Mouse (Mus musculus) ES-E14 (cell line): ENCODE measurements at regions not wholly inside any gene's neighbourhood (a gene's known extent, or its start where the extent isn't known, plus 50 kb on each side); places are given as distances from the start of the nearest gene placed in this dataset.

Experiments used
- DNase-seq: peaks from one replicate; pipeline ENCODE4 v3.0.0-alpha.2; 2013; ENCODE audit warnings: low read depth, low spot score
- H3K27ac ChIP-seq: 2 replicates; pipeline ENCODE4 v1.5.1; 2012; ENCODE audit warnings: low read depth, mild to moderate bottlenecking, low read length, moderate library complexity, mixed read lengths; ENCODE audit not compliant: poor library complexity, insufficient read depth, severe bottlenecking
- H3K36me3 ChIP-seq: 2 replicates; pipeline ENCODE4 v1.6.1; 2012; ENCODE audit warnings: mild to moderate bottlenecking, low read length, moderate library complexity, mixed read lengths; ENCODE audit not compliant: control insufficient read depth, poor library complexity, insufficient read depth, severe bottlenecking
- H3K4me1 ChIP-seq, 2 experiments: fragments of 150-350 bp in 1 of 2; sonication (generic) in 1 of 2; 2 replicates each; pipeline ENCODE4 v1.6.1; 2012; ENCODE audit warnings: low read length in 2 of 2, mild to moderate bottlenecking in 1 of 2, mixed read lengths in 1 of 2; ENCODE audit not compliant: control insufficient read depth in 2 of 2, insufficient read depth in 2 of 2, poor library complexity in 1 of 2
- H3K4me3 ChIP-seq, 2 experiments: fragments of 150-350 bp in 1 of 2; sonication (generic) in 1 of 2; 2 replicates each; pipeline ENCODE4 v1.5.1; 2012; ENCODE audit warnings: low read length in 2 of 2, low read depth in 1 of 2, mild to moderate bottlenecking in 1 of 2, mixed read lengths in 1 of 2; ENCODE audit not compliant: insufficient read depth in 1 of 2, poor library complexity in 1 of 2, severe bottlenecking in 1 of 2
- H3K9ac ChIP-seq: 2 replicates; pipeline ENCODE4 v1.6.1; 2012; ENCODE audit warnings: low read depth, mild to moderate bottlenecking, low read length, mixed read lengths; ENCODE audit not compliant: poor library complexity, insufficient read depth, severe bottlenecking
- H3K9me3 ChIP-seq: fragments of 150-350 bp; sonication (generic); 2 replicates; pipeline ENCODE4 v1.6.1; 2012; ENCODE audit warnings: low read depth, mild to moderate bottlenecking, low read length; ENCODE audit not compliant: control insufficient read depth, insufficient read depth
- CHD2 ChIP-seq: IDR thresholded peaks from 2 replicates; pipeline ENCODE4 v1.6.1; 2014; ENCODE audit warnings: mild to moderate bottlenecking, low read depth, low read length, inconsistent platforms
- HCFC1 ChIP-seq: IDR thresholded peaks from 2 replicates; pipeline ENCODE4 v1.6.1; 2012; ENCODE audit warnings: low read length, inconsistent platforms, borderline replicate concordance; ENCODE audit not compliant: insufficient read depth
- MAFK ChIP-seq: IDR thresholded peaks from 2 replicates; pipeline ENCODE4 v1.6.1; 2014; ENCODE audit warnings: mild to moderate bottlenecking, low read depth, low read length, inconsistent platforms; ENCODE audit not compliant: insufficient read depth
- ZC3H11A ChIP-seq: IDR thresholded peaks from 2 replicates; pipeline ENCODE4 v1.6.1; 2012; ENCODE audit warnings: low read depth, mild to moderate bottlenecking, inconsistent platforms, low read length, borderline replicate concordance
- ZNF384 ChIP-seq: IDR thresholded peaks from 2 replicates; pipeline ENCODE4 v1.6.1; 2012; ENCODE audit warnings: low read depth, low read length, inconsistent platforms
- in situ Hi-C, 2 experiments: fragments of 600-800 bp; cut with MboI; formaldehyde crosslinking; loops; one replicate each; pipeline ENCODE4 v1.15.1; 2025; ENCODE audit warnings: low sequenced_read_pairs in 2 of 2, inconsistent platforms in 1 of 2; ENCODE audit not compliant: unreplicated experiment in 2 of 2

DNA sequence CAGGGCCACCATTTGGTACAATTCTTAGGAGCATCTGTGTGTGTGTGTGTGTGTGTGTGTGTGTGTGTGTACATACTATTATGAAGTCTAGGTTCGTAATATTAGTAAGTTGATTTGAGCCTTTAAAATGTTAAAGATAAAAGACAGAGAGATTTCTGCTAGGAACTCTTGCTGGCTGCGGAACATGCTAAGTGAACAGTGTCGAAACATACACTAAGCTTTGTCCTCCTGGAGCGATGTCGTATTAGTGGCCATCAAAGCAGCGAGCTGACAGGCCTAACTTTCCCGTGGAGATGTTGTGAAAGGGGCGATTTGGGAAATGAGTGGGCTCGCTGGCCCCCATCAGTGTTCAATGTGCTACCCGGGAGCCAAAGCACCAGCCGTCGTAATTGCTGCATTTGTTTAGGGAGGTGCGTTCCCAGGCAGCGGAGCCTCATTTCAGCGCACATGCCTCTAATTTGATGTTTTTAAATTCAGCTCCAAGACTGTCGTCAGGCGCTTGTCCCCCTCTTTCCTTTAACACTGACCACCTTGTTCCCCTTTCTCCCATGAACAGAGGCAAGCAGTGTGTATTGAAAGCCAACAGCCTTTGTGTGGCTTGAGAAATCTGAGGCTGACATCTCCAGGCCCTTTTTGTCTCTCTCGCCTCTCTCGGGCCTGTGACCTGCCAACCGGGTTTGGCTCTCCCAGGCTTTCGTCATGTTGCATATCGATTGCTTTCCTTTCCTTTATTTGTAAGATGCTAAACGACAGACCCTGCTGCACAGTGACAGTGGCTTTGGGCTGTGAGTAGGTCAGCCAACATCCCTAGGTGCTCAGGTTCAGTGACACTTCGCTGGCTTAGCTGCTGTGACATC lies 426.3 kb downstream of the Sorl1 start:
- H3K36me3 ChIP-seq: no peaks in the 10 kb centered on the region
- in situ Hi-C loops: no loop called here
- no peak overlapping the region for H3K27ac ChIP-seq
- H3K9me3 ChIP-seq: no peaks in the 10 kb centered on the region
- no peak for TF ChIP-seq MAFK
- TF ChIP-seq ZNF384: no peak
- no peak overlapping the region for H3K9ac ChIP-seq
- H3K4me1 ChIP-seq: no peaks in the 10 kb centered on the region
- no peak for DNase-seq
- H3K4me3 ChIP-seq: no peak overlapping the region

- Histone ChIP-seq H3K4me1 (no peaks in the 10 kb centered on the region), H3K9ac (no peak overlapping the region), H3K27ac (no peak overlapping the region), H3K36me3 (no peaks in the 10 kb centered on the region), H3K9me3 (no peaks in the 10 kb centered on the region), H3K4me3 (no peak overlapping the region)
- no peak for DNase-seq
- TF ChIP-seq MAFK: no peak
- no peak for TF ChIP-seq HCFC1
- no peak for TF ChIP-seq CHD2
- TF ChIP-seq ZC3H11A: no peak
- no peak for TF ChIP-seq ZNF384
- in situ Hi-C loops: no loop called here
These were observed 426.9 kb downstream of the Sorl1 start for GRCm38 (mm10) chr9:41697160-41697559.

DNA sequence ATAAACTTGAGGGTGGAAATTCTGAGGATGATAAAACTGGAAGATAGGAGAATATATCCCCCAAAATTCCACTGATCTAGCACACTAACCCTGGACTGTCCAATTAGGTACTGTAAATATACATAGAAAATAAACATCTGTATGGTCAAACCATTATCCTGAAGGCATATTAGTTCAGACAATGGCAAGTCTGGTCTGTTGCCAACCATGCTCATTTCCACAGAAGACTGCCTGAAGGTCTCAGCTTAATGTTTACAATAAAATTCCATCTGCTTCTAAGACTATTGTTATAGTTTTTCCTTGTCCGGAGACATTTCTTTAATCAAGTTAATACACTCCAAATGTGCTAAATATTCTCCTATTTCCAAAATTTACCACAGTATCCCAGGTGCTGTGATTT lies 441.2 kb downstream of the Sorl1 start:
- Histone ChIP-seq H3K9me3 (no peaks in the 10 kb centered on the region), H3K4me3 (no peak overlapping the region), H3K4me1 (no peaks in the 10 kb centered on the region), H3K9ac (no peak overlapping the region), H3K27ac (no peak overlapping the region), H3K36me3 (no peaks in the 10 kb centered on the region)
- no peak for DNase-seq
- TF ChIP-seq ZNF384: no peak
- no peak for TF ChIP-seq CHD2
- no peak for TF ChIP-seq MAFK
- TF ChIP-seq ZC3H11A: no peak
- no peak for TF ChIP-seq HCFC1
- in situ Hi-C loops: no loop called here

DNA sequence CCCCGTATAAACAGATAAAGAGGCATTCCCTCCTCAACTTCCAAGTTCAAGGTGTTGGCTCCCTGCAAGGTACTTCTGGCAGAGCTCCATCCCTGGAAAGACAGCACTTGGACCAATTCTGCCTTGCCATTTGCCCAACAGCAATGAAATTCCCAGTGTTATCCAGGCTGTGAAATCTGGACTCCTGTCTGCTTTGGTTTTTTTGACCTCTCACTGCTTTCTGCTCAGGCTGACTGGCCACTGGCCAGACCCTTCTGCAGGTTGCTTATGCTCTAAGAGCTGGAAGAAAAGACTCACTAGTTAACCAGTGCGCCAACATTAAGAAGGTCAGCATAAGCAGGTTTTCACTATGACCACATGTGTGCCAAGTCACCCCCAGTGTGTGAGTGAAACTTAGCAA lies 448.4 kb downstream of the Sorl1 start:
- Histone ChIP-seq H3K36me3 (no peaks in the 10 kb centered on the region), H3K9ac (no peak overlapping the region), H3K4me3 (no peak overlapping the region), H3K27ac (no peak overlapping the region), H3K4me1 (no peaks in the 10 kb centered on the region), H3K9me3 (no peaks in the 10 kb centered on the region)
- in situ Hi-C loops: no loop called here
- DNase-seq: no peak
- TF ChIP-seq ZNF384: no peak
- no peak for TF ChIP-seq CHD2
- TF ChIP-seq MAFK: no peak
- no peak for TF ChIP-seq HCFC1
- no peak for TF ChIP-seq ZC3H11A
